Mouse (Mus musculus): ENCODE measurements around the gene Zfp955a. TPM values are rescaled to one million over a fixed set of nuclear protein-coding genes. Genes with fewer than 3 reads are reported as not detected.
"Not testable (repeated sequence)": the region's sequence is repeated elsewhere in the genome, so short reads cannot be mapped to it uniquely, and the experiment has no call there.

Gene Zfp955a
- polyA plus RNA-seq, 1 experiment from 2014 or later, result 15.9 TPM

DNA sequence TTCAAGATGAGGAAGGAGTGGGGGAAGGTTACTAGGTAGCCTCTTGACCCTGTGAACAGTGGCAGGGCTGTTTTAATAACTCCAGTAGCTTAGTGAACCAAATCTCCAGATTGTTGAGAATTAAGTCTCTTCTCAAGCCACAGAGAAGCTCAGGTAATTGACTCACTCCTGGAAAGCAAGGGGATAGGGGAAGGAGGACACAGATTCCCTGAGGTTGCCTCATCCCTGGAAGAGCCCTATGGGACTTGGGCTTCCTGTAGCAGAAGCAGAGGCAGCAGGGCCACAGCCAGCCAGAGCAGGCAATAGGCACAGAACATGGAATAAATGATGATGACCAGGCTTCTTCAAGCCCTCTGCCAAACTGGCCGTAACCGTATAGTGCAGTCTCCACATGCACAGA, 63.9 kb downstream of the Zfp955a start, which contains the start of gene Olfr239:
Gene Olfr239 (plus strand): TSS at position 301 of the 400 bp plus-strand sequence.
- DNase-seq (ENCODE audit: low spot score); ATAC-seq (ENCODE audit: low read depth); H3K4me3 ChIP-seq (ENCODE audit: low read depth, low read length); H3K27ac ChIP-seq (replicated peaks; ENCODE audit: low read depth, low read length); H3K4me1 ChIP-seq (ENCODE audit: control insufficient read depth, insufficient read depth, low read length); H3K9ac ChIP-seq (ENCODE audit: low read depth, low read length); H3K9me3 ChIP-seq (ENCODE audit: control insufficient read depth, low read length); H3K27me3 ChIP-seq (replicated peaks; ENCODE audit: control insufficient read depth, insufficient read depth, low read length); H3K4me2 ChIP-seq (ENCODE audit: low read depth, low read length); H3K36me3 ChIP-seq (ENCODE audit: control insufficient read depth, insufficient read depth, low read length): not testable (repeated sequence)
- WGBS, result no CpG with 5 or more reads among the region's 2 CpGs

Other genes with a start within 250 kb of the Zfp955a start
- gene Zfp763, start 221.7 kb downstream of the Zfp955a start, polyA plus RNA-seq (2014; fragmentation: Nextera tagmentation; extraction: Ambion mirVana), result 8.6 and 12.8 TPM in 2 replicates
- not detected in 2 replicates for gene 4921501E09Rik, start 187.1 kb downstream of the Zfp955a start, polyA plus RNA-seq (2014; fragmentation: Nextera tagmentation; extraction: Ambion mirVana)
- 7.8 and 9.0 TPM in 2 replicates for gene Zfp563, start 165.8 kb downstream of the Zfp955a start, polyA plus RNA-seq (2014; fragmentation: Nextera tagmentation; extraction: Ambion mirVana)
- 0.06 TPM in 1 of 2 replicates, not detected in the other for gene Morc2b, start 115.5 kb downstream of the Zfp955a start, polyA plus RNA-seq (2014; fragmentation: Nextera tagmentation; extraction: Ambion mirVana)
- gene Olfr55, start 86.7 kb downstream of the Zfp955a start, polyA plus RNA-seq (2014; fragmentation: Nextera tagmentation; extraction: Ambion mirVana), result not detected in 2 replicates
- gene Olfr239, start 63.8 kb downstream of the Zfp955a start, polyA plus RNA-seq (2014; fragmentation: Nextera tagmentation; extraction: Ambion mirVana), result 0.09 TPM in 1 of 2 replicates, not detected in the other
- not detected in 2 replicates for gene Olfr1564, start 33.5 kb downstream of the Zfp955a start, polyA plus RNA-seq (2014; fragmentation: Nextera tagmentation; extraction: Ambion mirVana)
- 0.03 TPM in 1 of 2 replicates, not detected in the other for gene Olfr63, start 9.5 kb upstream of the Zfp955a start, polyA plus RNA-seq (2014; fragmentation: Nextera tagmentation; extraction: Ambion mirVana)
- gene Zfp955b, start 34.4 kb upstream of the Zfp955a start, polyA plus RNA-seq (2014; fragmentation: Nextera tagmentation; extraction: Ambion mirVana), result 9.9 and 11.5 TPM in 2 replicates
- 13.1 and 14.5 TPM in 2 replicates for gene Zfp81, start 103.7 kb upstream of the Zfp955a start, polyA plus RNA-seq (2014; fragmentation: Nextera tagmentation; extraction: Ambion mirVana)
- gene Zfp101, start 139.5 kb upstream of the Zfp955a start, polyA plus RNA-seq (2014; fragmentation: Nextera tagmentation; extraction: Ambion mirVana), result 15.1 and 17.1 TPM in 2 replicates
- gene Actl9, start 177.8 kb upstream of the Zfp955a start, polyA plus RNA-seq (2014; fragmentation: Nextera tagmentation; extraction: Ambion mirVana), result not detected in 2 replicates

Measured in embryonic facial prominence, embryonic 14.5 days (tissue).